Mouse (Mus musculus) heart, embryonic 15.5 days (tissue): ENCODE measurements around the gene Prkab2. TPM values are rescaled to one million over a fixed set of nuclear protein-coding genes. Genes with fewer than 3 reads are reported as not detected.

Experiments
- ATAC-seq: fragments of 200-750 bp; cut with Nextera tagmentation; replicated peaks from 2 replicates; pipeline ENCODE4 v1.8.0; 2017; ENCODE audit warnings: low read depth, moderate TSS enrichment; ENCODE audit not compliant: insufficient number of reproducible peaks, insufficient read depth, low FRiP score
- H3K27ac ChIP-seq: fragments of 300-500 bp; sonication (generic); 2 replicates; pipeline ENCODE4 v1.5.1; 2015; ENCODE audit warnings: mild to moderate bottlenecking, inconsistent platforms
- H3K27me3 ChIP-seq: fragments of 300-500 bp; sonication (generic); 2 replicates; pipeline ENCODE4 v1.6.1; 2015; ENCODE audit warnings: inconsistent platforms
- H3K36me3 ChIP-seq: fragments of 300-500 bp; sonication (generic); 2 replicates; pipeline ENCODE4 v1.6.1; 2015; ENCODE audit warnings: mild to moderate bottlenecking, inconsistent platforms
- H3K4me1 ChIP-seq: fragments of 300-500 bp; sonication (generic); replicated peaks from 2 replicates; pipeline ENCODE4 v1.6.1; 2015; ENCODE audit warnings: inconsistent platforms
- H3K4me2 ChIP-seq: fragments of 300-500 bp; sonication (generic); 2 replicates; pipeline ENCODE4 v1.6.1; 2015; ENCODE audit warnings: inconsistent platforms, mild to moderate bottlenecking, moderate library complexity
- H3K4me3 ChIP-seq: fragments of 300-500 bp; sonication (generic); 2 replicates; pipeline ENCODE4 v1.5.1; 2015; ENCODE audit warnings: mild to moderate bottlenecking, inconsistent platforms
- H3K9ac ChIP-seq: fragments of 300-500 bp; sonication (generic); 2 replicates; pipeline ENCODE4 v1.6.1; 2015; ENCODE audit warnings: mild to moderate bottlenecking, inconsistent platforms
- H3K9me3 ChIP-seq: fragments of 300-500 bp; sonication (generic); replicated peaks from 2 replicates; pipeline ENCODE4 v1.6.1; 2016; ENCODE audit warnings: inconsistent platforms
- WGBS: fragments of 180-500 bp; shearing (Covaris S2); methylation state at CpG from one replicate; pipeline ENCODE4 v1.1.7; 2015; ENCODE audit warnings: mixed read lengths; 5-methylcytosine and 5-hydroxymethylcytosine counted together
- polyA plus RNA-seq: library from polyadenylated mRNA; unstranded; fragments of >200 nt; fragmentation: Nextera tagmentation; extraction: Ambion mirVana; gene quantifications from 2 replicates; pipeline ENCODE4 v1.2.1, GENCODE M21; 2015

Prkab2 gene
- polyA plus RNA-seq, 1 experiment from 2014 or later: 14.0 TPM

DNA sequence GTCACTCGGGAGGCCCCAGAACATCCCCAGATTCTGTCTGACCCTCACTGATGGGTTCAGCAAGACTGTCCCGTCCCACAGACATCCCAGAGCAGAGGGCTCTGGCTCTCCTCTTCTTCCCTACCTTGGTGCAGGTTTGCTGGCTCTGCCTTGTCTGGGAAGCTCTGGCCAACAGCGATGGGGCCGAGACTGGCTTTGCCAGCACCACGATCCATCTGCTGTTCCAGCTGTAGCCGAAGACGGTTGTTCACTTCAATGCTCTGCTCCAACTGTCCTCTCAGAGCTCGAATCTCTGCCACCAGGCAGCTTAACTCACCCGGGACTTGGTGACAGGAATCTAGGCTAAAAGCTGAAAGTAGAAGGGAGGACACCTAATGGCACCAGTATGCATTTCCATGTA is 38.9 kb downstream of the Prkab2 start:
- no peak overlapping the region for H3K4me2 ChIP-seq
- 73% methylated on average over 9 of the region's 9 CpGs for WGBS
- H3K27ac ChIP-seq: no peak overlapping the region
- H3K36me3 ChIP-seq: peaks cover 59% of the 10 kb centered on the region; the same call in 1 of the 2 replicates
- no peak for ATAC-seq
- H3K27me3 ChIP-seq: no peaks in the 10 kb centered on the region
- H3K9ac ChIP-seq: no peak overlapping the region
- no peak overlapping the region for H3K4me3 ChIP-seq
- H3K9me3 ChIP-seq: no peaks in the 10 kb centered on the region
- H3K4me1 ChIP-seq: no peaks in the 10 kb centered on the region

DNA sequence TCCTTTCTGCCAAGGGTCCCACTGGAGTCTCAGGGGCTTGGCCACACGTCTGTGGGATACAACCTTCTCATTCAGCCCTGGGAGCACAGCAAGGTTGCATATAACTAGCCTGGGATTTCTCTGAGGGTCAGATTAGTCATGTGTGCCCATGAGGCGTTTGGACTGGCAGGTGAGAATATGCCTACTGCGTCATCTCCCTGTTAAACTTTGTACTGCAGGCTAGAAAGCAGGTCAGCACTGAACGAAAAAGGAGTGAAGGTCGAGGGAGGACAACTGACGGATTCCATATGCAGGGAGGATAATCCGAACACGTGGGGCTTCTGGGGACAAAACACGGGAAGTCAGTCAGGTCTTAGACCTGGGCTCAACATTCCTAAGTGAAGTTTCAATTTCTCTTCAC is 39.3 kb downstream of the Prkab2 start:
- WGBS: 53% methylated on average over 9 of the region's 9 CpGs
- H3K9me3 ChIP-seq: no peaks in the 10 kb centered on the region
- H3K4me3 ChIP-seq: no peak overlapping the region
- H3K27me3 ChIP-seq: no peaks in the 10 kb centered on the region
- ATAC-seq: no peak
- no peak overlapping the region for H3K27ac ChIP-seq
- H3K4me1 ChIP-seq: no peaks in the 10 kb centered on the region
- H3K4me2 ChIP-seq: no peak overlapping the region
- H3K9ac ChIP-seq: no peak overlapping the region
- peaks cover 63% of the 10 kb centered on the region; the same call in 1 of the 2 replicates for H3K36me3 ChIP-seq

DNA sequence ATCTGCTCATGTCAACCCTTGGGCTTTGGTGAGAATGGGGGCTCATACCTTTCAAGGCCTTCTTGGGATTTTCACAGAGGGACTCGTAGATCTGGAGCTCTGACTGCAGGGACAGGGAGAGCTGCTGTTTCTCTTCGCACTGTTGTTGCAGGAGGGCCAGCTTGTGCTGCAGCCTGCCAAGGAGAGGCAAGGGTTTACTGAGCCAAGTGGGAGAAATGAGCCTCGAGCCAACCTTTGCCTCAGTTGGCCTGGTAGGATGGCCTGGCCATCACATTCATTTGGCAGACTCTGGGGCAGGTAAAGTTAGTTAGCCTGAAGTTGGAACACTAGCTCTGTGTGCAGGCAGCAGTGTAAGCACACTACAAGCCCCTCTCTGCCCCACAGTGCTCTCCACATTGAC is 41.1 kb downstream of the Prkab2 start:
- Histone ChIP-seq H3K4me2 (no peak overlapping the region), H3K27me3 (no peaks in the 10 kb centered on the region), H3K4me3 (no peak overlapping the region), H3K9me3 (no peaks in the 10 kb centered on the region), H3K36me3 (peaks cover 63% of the 10 kb centered on the region; the same call in 1 of the 2 replicates), H3K27ac (no peak overlapping the region), H3K4me1 (no peaks in the 10 kb centered on the region), H3K9ac (no peak overlapping the region)
- no peak for ATAC-seq
- 81% methylated on average over 3 of the region's 3 CpGs for WGBS

DNA sequence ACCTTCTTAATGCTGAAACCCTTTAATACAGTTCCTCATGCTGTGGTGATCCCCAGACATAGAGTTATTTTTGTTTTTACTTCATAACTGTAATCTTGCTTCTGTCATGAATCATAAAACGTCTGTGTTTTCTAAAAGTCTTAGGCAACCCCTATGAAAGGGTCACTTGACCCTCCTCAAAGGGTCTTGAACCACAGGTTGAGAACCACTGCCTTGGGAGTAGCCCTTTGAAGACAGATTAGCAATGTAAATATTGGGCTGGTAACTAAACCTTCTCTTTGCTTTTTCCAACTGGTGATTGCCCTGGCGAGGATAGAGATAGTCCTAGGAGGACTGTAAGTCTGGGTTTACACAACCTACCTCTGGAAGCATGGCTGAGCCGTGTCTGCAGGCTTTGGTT is 43.2 kb downstream of the Prkab2 start:
- Histone ChIP-seq H3K4me1 (no peaks in the 10 kb centered on the region), H3K36me3 (peaks cover 45% of the 10 kb centered on the region; the same call in 1 of the 2 replicates), H3K27ac (no peak overlapping the region), H3K4me2 (no peak overlapping the region), H3K4me3 (no peak overlapping the region), H3K9me3 (no peaks in the 10 kb centered on the region), H3K9ac (no peak overlapping the region), H3K27me3 (no peaks in the 10 kb centered on the region)
- 56% methylated on average over 3 of the region's 3 CpGs for WGBS
- ATAC-seq: no peak

DNA sequence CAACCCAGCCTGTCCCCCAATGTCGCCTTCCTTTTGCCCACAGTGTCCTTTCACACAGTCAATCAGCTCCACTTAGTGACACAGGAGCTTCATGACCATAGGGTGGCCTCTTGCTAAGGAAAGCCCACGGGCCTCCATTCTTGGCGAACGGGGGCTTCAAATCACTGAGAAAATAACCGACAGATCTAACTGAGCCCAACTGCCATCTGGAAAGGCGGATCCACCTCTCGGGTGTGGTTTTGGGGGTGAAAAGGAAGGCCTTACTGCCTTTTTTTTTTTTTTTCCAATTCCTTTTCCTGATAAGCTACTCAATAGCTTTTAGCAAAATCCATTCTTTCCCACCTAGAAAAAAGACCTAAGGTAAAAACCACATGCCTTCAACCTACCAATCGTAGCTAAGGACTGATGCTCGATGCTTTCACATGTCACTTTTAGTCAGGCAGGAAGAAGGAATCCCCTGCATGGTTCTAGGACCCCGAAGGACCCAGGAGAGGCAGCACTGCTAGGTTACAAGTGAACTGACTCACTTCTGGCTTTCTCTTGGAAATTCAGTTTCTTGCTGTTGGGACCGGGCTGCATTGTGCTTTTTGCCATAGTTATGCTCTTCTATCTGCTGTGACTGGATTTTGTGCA is 44.6 kb downstream of the Prkab2 start:
- H3K36me3 ChIP-seq: peaks cover 46% of the 10 kb centered on the region; the same call in 1 of the 2 replicates
- no peak for ATAC-seq
- H3K9ac ChIP-seq: no peak overlapping the region
- H3K27ac ChIP-seq: no peak overlapping the region
- H3K27me3 ChIP-seq: no peaks in the 10 kb centered on the region
- H3K4me1 ChIP-seq: no peaks in the 10 kb centered on the region
- no peaks in the 10 kb centered on the region for H3K9me3 ChIP-seq
- H3K4me2 ChIP-seq: no peak overlapping the region
- WGBS: 91% methylated on average over 11 of the region's 11 CpGs
- H3K4me3 ChIP-seq: no peak overlapping the region

DNA sequence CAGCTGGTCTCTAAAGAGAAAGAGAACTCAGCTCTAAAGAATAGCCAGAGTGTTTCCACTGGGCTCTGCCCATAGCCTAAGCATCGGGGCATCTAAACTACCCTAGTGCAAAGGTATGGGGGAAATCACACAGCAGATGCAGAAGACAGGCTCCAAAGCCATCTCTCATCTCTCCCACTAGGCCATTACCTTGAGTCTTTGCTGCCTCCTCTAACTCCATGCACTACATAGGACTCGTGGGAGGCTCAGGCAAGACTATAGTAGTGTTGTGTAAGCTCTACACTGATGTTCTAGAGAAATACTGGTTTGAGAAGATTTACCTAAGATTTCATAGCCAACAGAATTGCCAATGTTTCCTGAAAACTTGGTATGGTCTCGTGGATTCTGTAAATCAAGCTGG is 47.5 kb downstream of the Prkab2 start:
- 88% methylated on average over 3 of the region's 3 CpGs for WGBS
- H3K4me2 ChIP-seq: no peak overlapping the region
- no peak overlapping the region for H3K9ac ChIP-seq
- no peak overlapping the region for H3K27ac ChIP-seq
- H3K9me3 ChIP-seq: no peaks in the 10 kb centered on the region
- ATAC-seq: no peak
- H3K4me1 ChIP-seq: no peaks in the 10 kb centered on the region
- no peaks in the 10 kb centered on the region for H3K27me3 ChIP-seq
- H3K4me3 ChIP-seq: no peak overlapping the region
- H3K36me3 ChIP-seq: peaks cover 59% of the 10 kb centered on the region; the same call in 1 of the 2 replicates

DNA sequence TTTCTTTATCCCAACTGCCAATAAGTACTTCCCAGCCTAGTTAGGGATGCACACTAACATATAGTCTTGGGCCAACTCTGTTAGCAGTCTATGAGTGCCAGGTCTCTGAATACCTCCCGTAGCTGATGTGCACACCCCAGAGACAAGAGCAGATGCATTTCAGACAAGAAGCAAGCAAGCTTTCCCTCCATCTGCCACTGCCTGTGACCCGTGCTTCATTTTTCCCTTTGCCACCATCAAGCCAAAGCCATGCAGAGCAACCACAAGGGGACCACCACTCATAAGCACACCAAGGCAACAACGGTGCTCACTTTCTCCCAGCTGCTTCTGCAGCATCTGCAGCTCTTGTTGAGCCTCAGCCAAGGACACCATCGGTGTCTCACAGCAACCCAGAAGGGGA is 48.6 kb downstream of the Prkab2 start:
- H3K9me3 ChIP-seq: no peaks in the 10 kb centered on the region
- H3K27me3 ChIP-seq: no peaks in the 10 kb centered on the region
- H3K4me3 ChIP-seq: no peak overlapping the region
- H3K36me3 ChIP-seq: peaks cover 67% of the 10 kb centered on the region
- H3K27ac ChIP-seq: no peak overlapping the region
- H3K9ac ChIP-seq: no peak overlapping the region
- no peak overlapping the region for H3K4me2 ChIP-seq
- WGBS: 91% methylated on average over 4 of the region's 4 CpGs
- ATAC-seq: no peak
- H3K4me1 ChIP-seq: no peaks in the 10 kb centered on the region

DNA sequence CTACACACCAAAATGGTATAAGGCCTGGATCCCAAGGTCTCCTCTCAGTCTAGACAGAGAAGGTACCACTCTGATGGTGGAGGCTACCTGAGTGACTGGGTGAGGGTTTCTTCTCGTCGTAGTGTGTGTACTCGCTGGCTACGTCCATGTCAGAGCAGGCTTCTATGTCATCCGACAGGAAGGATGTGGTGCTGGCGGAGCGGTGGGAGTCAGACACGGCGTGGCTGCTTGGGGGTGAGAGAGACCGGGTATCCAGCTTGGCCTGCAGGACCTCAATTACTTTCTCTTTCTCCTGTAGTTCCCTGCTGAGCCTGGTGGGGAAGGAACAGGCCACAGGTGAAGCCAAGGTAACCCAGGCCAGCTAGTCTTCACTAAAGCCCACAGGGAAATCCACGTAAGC is 52.1 kb downstream of the Prkab2 start:
- WGBS: 87% methylated on average over 11 of the region's 11 CpGs
- no peak for ATAC-seq
- Histone ChIP-seq H3K4me3 (no peak overlapping the region), H3K4me2 (no peak overlapping the region), H3K36me3 (peaks cover 68% of the 10 kb centered on the region), H3K9me3 (no peaks in the 10 kb centered on the region), H3K9ac (no peak overlapping the region), H3K27ac (no peak overlapping the region), H3K27me3 (no peaks in the 10 kb centered on the region), H3K4me1 (no peaks in the 10 kb centered on the region)

DNA sequence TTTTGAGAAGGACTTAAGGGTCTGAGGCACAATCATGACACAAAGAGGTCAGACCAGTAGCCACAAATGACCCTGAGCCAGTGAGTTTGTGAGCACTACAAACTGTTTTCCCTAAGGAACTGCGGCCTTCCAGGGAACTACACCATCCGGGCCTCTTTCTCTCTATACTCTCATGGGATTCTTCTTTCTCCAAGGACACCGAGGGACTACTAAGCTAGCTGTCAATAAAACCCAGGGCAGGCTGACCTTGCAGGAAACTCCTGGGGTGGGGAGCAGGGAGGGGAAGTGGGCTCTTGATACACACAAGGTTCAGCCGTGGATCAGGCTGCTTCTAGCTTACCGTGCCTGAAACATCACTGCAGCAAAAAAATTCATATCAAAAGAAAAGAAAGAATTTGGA is 52.9 kb downstream of the Prkab2 start:
- Histone ChIP-seq H3K36me3 (peaks cover 76% of the 10 kb centered on the region), H3K4me2 (no peak overlapping the region), H3K4me3 (no peak overlapping the region), H3K27ac (no peak overlapping the region), H3K4me1 (no peaks in the 10 kb centered on the region), H3K9ac (no peak overlapping the region), H3K27me3 (no peaks in the 10 kb centered on the region), H3K9me3 (no peaks in the 10 kb centered on the region)
- ATAC-seq: no peak
- WGBS: 54% methylated on average over 5 of the region's 5 CpGs

DNA sequence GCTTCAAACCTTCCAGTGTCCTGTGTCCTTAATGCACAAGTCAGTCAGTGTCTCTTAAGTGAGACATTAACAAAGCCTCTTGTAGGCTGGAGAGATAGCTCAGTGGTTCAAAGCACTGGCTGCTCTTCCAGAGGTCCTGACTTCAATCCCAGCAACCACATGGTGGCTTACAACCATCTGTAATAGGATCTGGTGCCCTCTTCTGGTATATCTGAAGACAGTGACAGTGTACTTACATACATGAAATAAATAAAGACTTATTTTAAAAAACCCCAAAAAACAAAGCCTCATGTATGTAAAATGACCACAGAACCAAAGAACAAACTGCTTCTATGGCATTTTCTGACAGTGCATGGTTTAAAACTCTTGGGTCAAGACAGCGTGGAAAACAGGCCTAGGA is 57.9 kb downstream of the Prkab2 start:
- Histone ChIP-seq H3K4me3 (no peak overlapping the region), H3K4me2 (no peak overlapping the region), H3K36me3 (peaks cover 77% of the 10 kb centered on the region), H3K9ac (no peak overlapping the region), H3K27ac (no peak overlapping the region), H3K27me3 (no peaks in the 10 kb centered on the region), H3K4me1 (no peaks in the 10 kb centered on the region), H3K9me3 (no peaks in the 10 kb centered on the region)
- no peak for ATAC-seq
- WGBS: 87% methylated on average over 1 of the region's 1 CpGs

DNA sequence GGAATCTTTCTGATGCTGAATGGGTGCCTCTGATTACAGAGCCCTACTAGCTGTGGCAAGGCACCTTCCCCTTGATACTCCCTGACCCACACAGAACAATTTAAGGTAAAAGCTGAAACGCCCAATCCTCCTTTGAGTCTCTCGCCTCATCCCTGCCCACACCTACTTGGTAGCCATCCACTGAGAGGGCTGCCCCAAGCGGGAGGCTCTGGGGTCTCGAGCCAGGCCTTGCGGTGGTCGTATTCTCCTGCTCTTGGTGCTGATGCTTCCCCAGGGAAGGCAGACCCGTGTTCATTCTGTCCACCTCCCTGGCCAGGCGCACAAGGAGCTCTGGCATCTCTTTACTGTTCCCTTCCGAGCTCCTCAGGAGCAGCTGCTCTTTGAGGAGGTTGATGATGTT is 61.1 kb downstream of the Prkab2 start:
- WGBS: 88% methylated on average over 9 of the region's 9 CpGs
- no peak overlapping the region for H3K27ac ChIP-seq
- 0 out of 2 replicates have a peak, but pooled peaks cover 7% of the 10 kb centered on the region for H3K9me3 ChIP-seq
- no peaks in the 10 kb centered on the region for H3K4me1 ChIP-seq
- ATAC-seq: no peak
- no peak overlapping the region for H3K4me2 ChIP-seq
- H3K4me3 ChIP-seq: no peak overlapping the region
- no peaks in the 10 kb centered on the region for H3K27me3 ChIP-seq
- no peak overlapping the region for H3K9ac ChIP-seq
- H3K36me3 ChIP-seq: peaks cover 83% of the 10 kb centered on the region
